Mouse (Mus musculus) neural tube, embryonic 15.5 days (tissue): ENCODE results near the gene Klf1. TPM values are rescaled to one million over a fixed set of nuclear protein-coding genes. Genes with fewer than 3 reads are reported as not detected.
"Not testable (repeated sequence)": the region's sequence is repeated elsewhere in the genome, so short reads cannot be mapped to it uniquely, and the experiment has no call there.

Experiments
- ATAC-seq: fragments of 200-750 bp; cut with Nextera tagmentation; 2 replicates; pipeline ENCODE4 v1.8.0; 2017; ENCODE audit warnings: mild to moderate bottlenecking, moderate TSS enrichment, moderate library complexity; ENCODE audit not compliant: low FRiP score
- H3K27ac ChIP-seq: fragments of 300-500 bp; sonication (generic); replicated peaks from 2 replicates; pipeline ENCODE4 v1.5.1; 2015; ENCODE audit warnings: mild to moderate bottlenecking, inconsistent platforms
- H3K27me3 ChIP-seq: fragments of 300-500 bp; sonication (generic); replicated peaks from 2 replicates; pipeline ENCODE4 v1.6.1; 2015; ENCODE audit warnings: inconsistent platforms
- H3K36me3 ChIP-seq: fragments of 300-500 bp; sonication (generic); 2 replicates; pipeline ENCODE4 v1.6.1; 2015; ENCODE audit warnings: inconsistent platforms
- H3K4me1 ChIP-seq: fragments of 300-500 bp; sonication (generic); 2 replicates; pipeline ENCODE4 v1.6.1; 2015; ENCODE audit warnings: inconsistent platforms
- H3K4me2 ChIP-seq: fragments of 300-500 bp; sonication (generic); 2 replicates; pipeline ENCODE4 v1.6.1; 2015; ENCODE audit warnings: inconsistent platforms, mild to moderate bottlenecking, moderate library complexity
- H3K4me3 ChIP-seq: fragments of 300-500 bp; sonication (generic); replicated peaks from 2 replicates; pipeline ENCODE4 v1.5.1; 2015; ENCODE audit warnings: mild to moderate bottlenecking, inconsistent platforms
- H3K9ac ChIP-seq: fragments of 300-500 bp; sonication (generic); replicated peaks from 2 replicates; pipeline ENCODE4 v1.6.1; 2015; ENCODE audit warnings: mild to moderate bottlenecking, inconsistent platforms
- H3K9me3 ChIP-seq: fragments of 300-500 bp; sonication (generic); replicated peaks from 2 replicates; pipeline ENCODE4 v1.6.1; 2016; ENCODE audit warnings: inconsistent platforms
- WGBS: fragments of 180-500 bp; shearing (Covaris S2); methylation state at CpG from one replicate; pipeline ENCODE4 v1.1.7; 2015; ENCODE audit warnings: mixed read lengths; 5-methylcytosine and 5-hydroxymethylcytosine counted together
- polyA plus RNA-seq: library from polyadenylated mRNA; unstranded; fragments of >200 nt; fragmentation: Nextera tagmentation; extraction: Ambion mirVana; gene quantifications from 2 replicates; pipeline ENCODE4 v1.2.1, GENCODE M21; 2015

The Klf1 gene
- polyA plus RNA-seq, 1 experiment from 2014 or later = 0.49 TPM

DNA sequence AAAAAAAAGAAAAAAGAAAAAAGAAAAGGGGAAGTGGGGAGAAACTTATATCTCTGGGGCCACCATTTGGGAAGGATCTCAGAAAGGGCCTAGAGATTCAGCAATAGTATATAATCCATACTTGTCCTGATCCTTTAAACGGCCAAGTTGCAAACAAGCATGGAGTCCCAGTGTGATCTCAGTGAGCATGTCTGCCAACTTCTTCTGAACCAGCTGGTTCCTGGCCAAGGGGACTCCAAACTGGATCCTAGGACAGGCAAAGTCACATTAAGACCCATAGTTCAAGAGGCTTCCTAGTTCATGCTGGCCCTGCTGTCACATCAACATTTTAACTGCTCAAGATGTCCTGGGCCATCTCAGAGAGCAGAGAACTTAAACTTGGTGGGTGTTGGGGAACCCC, 12.6 kb upstream of the Klf1 start:
- Histone ChIP-seq H3K27ac (no peak overlapping the region), H3K9ac (no peak overlapping the region), H3K4me2 (no peak overlapping the region), H3K4me3 (no peak overlapping the region), H3K9me3 (no peaks in the 10 kb centered on the region), H3K4me1 (peaks cover 17% of the 10 kb centered on the region), H3K27me3 (no peaks in the 10 kb centered on the region), H3K36me3 (peaks cover 48% of the 10 kb centered on the region)
- ATAC-seq = no peak
- WGBS = 100% methylated on average over 1 of the region's 1 CpGs

- WGBS = 11% methylated on average over 31 of the region's 31 CpGs
- peaks cover 22% of the 10 kb centered on the region for H3K36me3 ChIP-seq
- H3K4me2 ChIP-seq = peak overlapping the region; percentile 85
- ATAC-seq = peak; percentile 64
- H3K9me3 ChIP-seq = no peaks in the 10 kb centered on the region
- H3K4me3 ChIP-seq = peak overlapping the region; percentile 68
- peaks cover 23% of the 10 kb centered on the region for H3K4me1 ChIP-seq
- H3K9ac ChIP-seq = peak overlapping the region; percentile 73
- H3K27me3 ChIP-seq = no peaks in the 10 kb centered on the region
- H3K27ac ChIP-seq = peak overlapping the region; percentile 69; the same call in 1 of the 2 replicates
Observed at GRCm38 (mm10) chr8:84892993-84893708, 8.6 kb upstream of the Klf1 start.

DNA sequence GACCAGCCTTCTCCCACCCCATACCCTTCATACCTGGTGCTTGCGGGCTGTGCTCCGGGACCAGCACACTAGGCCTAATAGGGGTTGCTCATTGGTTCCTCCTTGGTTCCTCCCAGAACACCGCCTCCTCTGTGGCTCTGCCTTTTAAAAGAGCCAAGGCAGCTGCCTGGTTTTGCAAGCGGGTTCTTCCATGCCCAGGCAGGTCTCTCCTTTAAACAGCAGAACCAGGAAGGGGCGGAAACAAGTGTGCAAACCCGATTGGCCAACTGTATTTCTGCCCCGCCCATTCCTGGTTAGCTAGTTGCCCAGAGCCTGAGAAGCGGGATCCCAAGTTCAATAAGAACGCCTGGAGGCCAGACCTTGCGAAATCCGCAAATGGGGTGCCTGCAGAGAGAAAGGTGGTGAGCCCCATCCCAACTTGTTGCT, 8.0 kb upstream of the Klf1 start, which contains the start of gene Gcdh:
TSS of gene Gcdh (minus strand) at position 213 of the 426 bp plus-strand sequence.
- Histone ChIP-seq H3K4me1 (peaks cover 23% of the 10 kb centered on the region), H3K27ac (peak within 1 kb of the TSS; percentile 69; the same call in 1 of the 2 replicates), H3K9ac (peak within 1 kb of the TSS; percentile 73), H3K9me3 (no peaks in the 10 kb centered on the region), H3K4me3 (peak within 1 kb of the TSS; percentile 68), H3K4me2 (peak within 1 kb of the TSS; percentile 85), H3K36me3 (peaks cover 17% of the 10 kb centered on the region), H3K27me3 (no peaks in the 10 kb centered on the region)
- ATAC-seq = peak; percentile 99
- WGBS = under 1% methylated on average over 11 of the region's 11 CpGs

DNA sequence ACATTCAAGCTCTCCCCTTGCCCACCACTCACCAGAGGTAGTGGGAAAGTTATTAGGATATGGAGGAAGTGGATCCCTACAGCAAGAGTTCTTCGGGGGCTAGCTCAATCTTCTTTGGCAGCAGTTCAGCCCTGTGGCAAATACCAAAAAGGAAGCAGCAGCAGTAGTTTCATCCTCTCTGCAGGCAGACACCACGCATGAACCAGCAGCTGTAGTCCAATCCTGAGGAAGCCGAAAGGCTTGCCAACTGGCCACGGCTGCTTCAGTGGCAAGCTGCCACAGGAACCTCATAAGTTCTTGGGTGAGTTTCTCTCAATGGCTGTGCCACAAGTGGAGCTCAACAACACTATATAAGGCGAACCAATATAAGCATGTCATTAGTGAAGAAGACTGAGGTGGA, 5.8 kb upstream of the Klf1 start:
- H3K27ac ChIP-seq = no peak overlapping the region
- no peak overlapping the region for H3K9ac ChIP-seq
- no peak for ATAC-seq
- peaks cover 1% of the 10 kb centered on the region for H3K36me3 ChIP-seq
- WGBS = 81% methylated on average over 5 of the region's 5 CpGs
- 0 out of 2 replicates have a peak, but pooled peaks cover 4% of the 10 kb centered on the region for H3K27me3 ChIP-seq
- H3K4me3 ChIP-seq = no peak overlapping the region
- no peaks in the 10 kb centered on the region for H3K9me3 ChIP-seq
- peaks cover 23% of the 10 kb centered on the region for H3K4me1 ChIP-seq
- no peak overlapping the region for H3K4me2 ChIP-seq

- Histone ChIP-seq H3K4me3 (no peak overlapping the region), H3K9ac (no peak overlapping the region), H3K4me1 (peaks cover 14% of the 10 kb centered on the region), H3K4me2 (no peak overlapping the region), H3K9me3 (no peaks in the 10 kb centered on the region), H3K27ac (no peak overlapping the region), H3K36me3 (no peaks in the 10 kb centered on the region), H3K27me3 (peaks cover 18% of the 10 kb centered on the region)
- no peak for ATAC-seq
- WGBS = 68% methylated on average over 4 of the region's 4 CpGs
Observed at GRCm38 (mm10) chr8:84901071-84901470, 657 bp upstream of the Klf1 start.

- no peak; the same call in 1 of the 2 replicates for ATAC-seq
- no peaks in the 10 kb centered on the region for H3K36me3 ChIP-seq
- H3K27me3 ChIP-seq = peaks cover 18% of the 10 kb centered on the region
- peak overlapping the region; percentile 56 for H3K9ac ChIP-seq
- no peaks in the 10 kb centered on the region for H3K9me3 ChIP-seq
- peaks cover 14% of the 10 kb centered on the region for H3K4me1 ChIP-seq
- H3K4me3 ChIP-seq = peak overlapping the region; percentile 54
- peak overlapping the region; percentile 98 for H3K4me2 ChIP-seq
- 4% methylated on average over 24 of the region's 24 CpGs for WGBS
- no peak overlapping the region for H3K27ac ChIP-seq
Observed at GRCm38 (mm10) chr8:84902367-84902919, 715 bp downstream of the Klf1 start.

GRCm38 (mm10) chr8:84902920-84903661, 1.4 kb downstream of the Klf1 start:
- ATAC-seq = peak; percentile 80
- under 1% methylated on average over 68 of the region's 68 CpGs for WGBS
- Histone ChIP-seq H3K27me3 (peaks cover 18% of the 10 kb centered on the region), H3K4me2 (peak overlapping the region; percentile 98), H3K9ac (peak overlapping the region; percentile 56), H3K9me3 (no peaks in the 10 kb centered on the region), H3K27ac (no peak overlapping the region), H3K4me3 (peak overlapping the region; percentile 54), H3K4me1 (peaks cover 14% of the 10 kb centered on the region), H3K36me3 (no peaks in the 10 kb centered on the region)

GRCm38 (mm10) chr8:84904351-84904750, 2.6 kb downstream of the Klf1 start:
- H3K36me3 ChIP-seq = no peaks in the 10 kb centered on the region
- no peak overlapping the region for H3K27ac ChIP-seq
- peaks cover 18% of the 10 kb centered on the region for H3K27me3 ChIP-seq
- H3K4me1 ChIP-seq = peaks cover 26% of the 10 kb centered on the region
- no peak for ATAC-seq
- no peak overlapping the region for H3K9ac ChIP-seq
- no peaks in the 10 kb centered on the region for H3K9me3 ChIP-seq
- no peak overlapping the region for H3K4me2 ChIP-seq
- 93% methylated on average over 7 of the region's 7 CpGs for WGBS
- H3K4me3 ChIP-seq = no peak overlapping the region

DNA sequence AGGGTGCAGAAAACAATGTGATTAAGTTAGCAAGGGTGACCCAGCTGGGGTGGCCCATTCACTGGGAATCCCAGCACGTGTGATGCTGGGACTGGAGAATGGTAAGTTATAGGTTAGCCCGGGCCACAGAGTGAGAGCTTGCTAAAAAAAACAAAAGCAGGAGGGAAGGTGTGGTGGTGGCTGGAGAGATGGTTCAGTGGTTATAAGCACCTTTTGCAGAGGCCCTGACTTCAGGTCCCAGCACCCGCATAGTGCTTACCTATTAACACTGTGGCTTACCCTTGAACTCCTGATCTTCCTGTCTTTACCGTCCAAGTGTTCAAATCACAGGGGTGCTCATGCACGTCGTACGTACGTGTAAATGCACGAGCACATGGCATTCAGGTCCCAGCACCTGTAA, 5.3 kb downstream of the Klf1 start:
- Histone ChIP-seq H3K27me3 (peaks cover 22% of the 10 kb centered on the region), H3K9me3 (no peaks in the 10 kb centered on the region), H3K4me1 (peaks cover 26% of the 10 kb centered on the region), H3K4me3 (no peak overlapping the region), H3K36me3 (peaks cover 26% of the 10 kb centered on the region), H3K9ac (no peak overlapping the region), H3K27ac (no peak overlapping the region), H3K4me2 (no peak overlapping the region)
- ATAC-seq = no peak
- 92% methylated on average over 9 of the region's 9 CpGs for WGBS

GRCm38 (mm10) chr8:84907493-84907892, 5.8 kb downstream of the Klf1 start:
- no peaks in the 10 kb centered on the region for H3K9me3 ChIP-seq
- peaks cover 30% of the 10 kb centered on the region for H3K36me3 ChIP-seq
- H3K4me3 ChIP-seq = no peak overlapping the region
- no peak for ATAC-seq
- no peak overlapping the region for H3K9ac ChIP-seq
- no peak overlapping the region for H3K27ac ChIP-seq
- peaks cover 18% of the 10 kb centered on the region for H3K27me3 ChIP-seq
- WGBS = 80% methylated on average over 8 of the region's 8 CpGs
- no peak overlapping the region for H3K4me2 ChIP-seq
- peaks cover 24% of the 10 kb centered on the region for H3K4me1 ChIP-seq

DNA sequence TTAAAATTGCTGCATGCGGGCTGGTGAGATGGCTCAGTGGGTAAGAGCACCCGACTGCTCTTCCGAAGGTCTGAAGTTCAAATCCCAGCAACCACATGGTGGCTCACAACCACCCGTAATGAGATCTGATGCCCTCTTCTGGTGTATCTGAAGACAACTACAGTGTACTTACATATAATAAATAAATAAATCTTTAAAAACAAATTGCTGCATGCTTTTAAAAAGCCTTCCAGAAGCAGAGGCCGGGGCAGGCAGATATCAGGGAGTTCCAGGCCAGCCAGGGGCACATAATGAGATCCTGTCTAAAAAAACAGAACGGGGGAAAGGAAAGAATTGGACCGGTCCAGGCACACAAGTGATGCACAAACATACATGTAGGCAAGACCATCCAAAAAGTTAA, 6.3 kb downstream of the Klf1 start:
- peaks cover 22% of the 10 kb centered on the region for H3K4me1 ChIP-seq
- H3K9me3 ChIP-seq, H3K9ac ChIP-seq, ATAC-seq, H3K27ac ChIP-seq: not testable (repeated sequence)
- peaks cover 35% of the 10 kb centered on the region for H3K36me3 ChIP-seq
- 35% methylated on average over 7 of the region's 7 CpGs for WGBS
- H3K27me3 ChIP-seq = peaks cover 22% of the 10 kb centered on the region
- peak overlapping the region; percentile 40 for H3K4me3 ChIP-seq
- peak overlapping the region; percentile 62 for H3K4me2 ChIP-seq
